Mouse (Mus musculus): Measurements from ENCODE around the gene Kcnt2. TPM values are rescaled to one million over a fixed set of nuclear protein-coding genes. Genes with fewer than 3 reads are reported as not detected.

Gene Kcnt2
- polyA plus RNA-seq, 1 experiment: 2.3 TPM

DNA sequence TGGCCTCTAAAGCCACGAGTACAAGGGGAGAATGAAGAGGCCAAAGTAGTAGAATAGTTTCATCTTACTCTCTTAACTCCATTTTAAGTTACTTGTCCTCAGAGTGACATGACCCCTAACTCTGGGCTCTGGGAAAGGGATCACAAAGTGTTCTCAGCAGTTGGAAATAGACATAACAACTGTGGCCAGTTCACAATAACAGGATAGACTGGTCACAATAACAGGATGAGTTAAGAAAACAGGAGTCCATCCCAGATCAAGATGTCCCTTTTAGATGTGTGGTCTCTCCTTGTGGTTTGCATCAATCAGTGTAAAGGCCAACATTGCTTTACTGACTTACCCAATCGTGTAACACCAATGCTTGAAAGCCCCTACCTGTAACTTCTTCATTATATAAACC lies 132.8 kb downstream of the Kcnt2 start:
- Histone ChIP-seq H3K9ac (ENCODE audit: low read depth, poor library complexity, severe bottlenecking) (no peak overlapping the region), H3K27me3 (ENCODE audit: control insufficient read depth, insufficient read depth, low read length, poor library complexity, severe bottlenecking) (no peaks in the 10 kb centered on the region), H3K4me1 (ENCODE audit: control insufficient read depth, insufficient read depth, low read length) (no peaks in the 10 kb centered on the region), H3K9me3 (replicated peaks; ENCODE audit: control insufficient read depth, insufficient read depth, low read length, poor library complexity, severe bottlenecking) (no peaks in the 10 kb centered on the region), H3K4me3 (ENCODE audit: low read depth, low read length) (no peak overlapping the region), H3K27ac (ENCODE audit: insufficient read depth, low read length) (no peak overlapping the region), H3K36me3 (ENCODE audit: control insufficient read depth, insufficient read depth, low read length, poor library complexity, severe bottlenecking) (no peaks in the 10 kb centered on the region)
- TF ChIP-seq EP300 (IDR thresholded peaks at IDR 0.05; ENCODE audit: insufficient read depth, low read depth, low read length) (no peak), POLR2A (IDR thresholded peaks at IDR 0.05; ENCODE audit: insufficient read depth, low read length) (no peak), CTCF (IDR thresholded peaks at IDR 0.05; ENCODE audit: low read depth, low read length) (no peak)

DNA sequence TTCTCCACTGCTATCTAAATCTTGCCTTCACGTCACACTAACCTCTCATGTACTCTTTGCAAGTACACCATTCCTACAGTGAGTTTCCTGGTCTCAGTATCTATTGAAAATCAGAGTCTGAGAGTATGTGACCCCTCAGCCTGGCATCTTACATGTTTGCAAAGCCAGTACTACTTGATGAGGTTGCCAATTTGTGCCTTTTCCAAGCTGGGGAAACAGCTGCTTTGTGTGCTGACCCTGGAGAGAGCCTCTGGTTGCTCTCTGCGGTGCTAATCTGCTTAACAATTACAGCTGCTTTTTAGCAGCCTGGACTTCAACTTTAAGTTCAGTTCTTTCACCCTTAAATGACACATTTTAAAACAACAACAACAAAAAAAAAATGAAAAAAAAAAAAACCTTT lies 133.6 kb downstream of the Kcnt2 start:
- TF ChIP-seq CTCF (IDR thresholded peaks at IDR 0.05; ENCODE audit: low read depth, low read length): no peak
- no peak for TF ChIP-seq EP300 (IDR thresholded peaks at IDR 0.05; ENCODE audit: insufficient read depth, low read depth, low read length)
- no peak for TF ChIP-seq POLR2A (IDR thresholded peaks at IDR 0.05; ENCODE audit: insufficient read depth, low read length)
- no peaks in the 10 kb centered on the region for H3K4me1 ChIP-seq (ENCODE audit: control insufficient read depth, insufficient read depth, low read length)
- no peaks in the 10 kb centered on the region for H3K9me3 ChIP-seq (replicated peaks; ENCODE audit: control insufficient read depth, insufficient read depth, low read length, poor library complexity, severe bottlenecking)
- H3K36me3 ChIP-seq (ENCODE audit: control insufficient read depth, insufficient read depth, low read length, poor library complexity, severe bottlenecking): no peaks in the 10 kb centered on the region
- no peak overlapping the region for H3K9ac ChIP-seq (ENCODE audit: low read depth, poor library complexity, severe bottlenecking)
- H3K4me3 ChIP-seq (ENCODE audit: low read depth, low read length): no peak overlapping the region
- H3K27me3 ChIP-seq (ENCODE audit: control insufficient read depth, insufficient read depth, low read length, poor library complexity, severe bottlenecking): no peaks in the 10 kb centered on the region
- H3K27ac ChIP-seq (ENCODE audit: insufficient read depth, low read length): no peak overlapping the region

DNA sequence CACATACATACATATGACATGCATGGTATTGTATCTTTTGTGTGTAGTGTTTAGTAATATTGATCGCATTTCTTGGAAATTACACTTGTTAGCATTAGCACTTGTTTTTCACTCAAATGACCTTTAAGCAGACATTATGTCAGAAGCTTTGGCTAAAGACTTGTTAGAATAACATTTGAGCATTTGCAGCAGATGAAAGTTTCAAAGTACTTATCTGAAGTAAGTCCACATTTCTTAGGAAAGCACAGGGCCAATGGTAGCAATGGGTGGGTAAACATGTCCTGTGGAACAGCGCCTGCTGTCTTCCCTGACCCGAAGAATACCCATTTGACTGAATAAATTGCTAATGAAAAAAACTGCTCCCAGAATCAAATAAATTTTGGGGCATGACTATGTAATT lies 135.1 kb downstream of the Kcnt2 start:
- Histone ChIP-seq H3K27ac (ENCODE audit: insufficient read depth, low read length) (no peak overlapping the region), H3K4me3 (ENCODE audit: low read depth, low read length) (no peak overlapping the region), H3K36me3 (ENCODE audit: control insufficient read depth, insufficient read depth, low read length, poor library complexity, severe bottlenecking) (no peaks in the 10 kb centered on the region), H3K27me3 (ENCODE audit: control insufficient read depth, insufficient read depth, low read length, poor library complexity, severe bottlenecking) (no peaks in the 10 kb centered on the region), H3K4me1 (ENCODE audit: control insufficient read depth, insufficient read depth, low read length) (no peaks in the 10 kb centered on the region), H3K9me3 (replicated peaks; ENCODE audit: control insufficient read depth, insufficient read depth, low read length, poor library complexity, severe bottlenecking) (no peaks in the 10 kb centered on the region), H3K9ac (ENCODE audit: low read depth, poor library complexity, severe bottlenecking) (no peak overlapping the region)
- TF ChIP-seq EP300 (IDR thresholded peaks at IDR 0.05; ENCODE audit: insufficient read depth, low read depth, low read length) (no peak), POLR2A (IDR thresholded peaks at IDR 0.05; ENCODE audit: insufficient read depth, low read length) (no peak), CTCF (IDR thresholded peaks at IDR 0.05; ENCODE audit: low read depth, low read length) (no peak)

DNA sequence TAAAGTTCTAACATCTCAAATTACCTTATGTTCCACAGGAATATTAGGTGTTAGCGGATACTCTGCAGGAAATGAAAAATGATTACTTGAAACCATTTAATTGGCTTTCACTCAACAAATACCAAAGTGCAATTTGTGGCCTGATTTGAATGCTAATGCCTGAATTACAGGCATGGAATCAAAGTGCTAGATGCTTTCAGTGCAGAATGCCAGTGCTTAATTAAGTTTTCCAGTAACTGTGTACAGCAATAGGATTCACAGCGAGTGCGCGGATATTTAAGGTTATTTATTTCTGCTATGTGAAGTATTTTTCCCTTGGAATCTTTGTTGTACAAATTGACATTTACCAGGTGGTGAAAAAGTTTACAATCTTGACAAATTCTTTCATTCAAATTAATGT lies 144.3 kb downstream of the Kcnt2 start:
- Histone ChIP-seq H3K27me3 (ENCODE audit: control insufficient read depth, insufficient read depth, low read length, poor library complexity, severe bottlenecking) (no peaks in the 10 kb centered on the region), H3K9me3 (replicated peaks; ENCODE audit: control insufficient read depth, insufficient read depth, low read length, poor library complexity, severe bottlenecking) (no peaks in the 10 kb centered on the region), H3K9ac (ENCODE audit: low read depth, poor library complexity, severe bottlenecking) (no peak overlapping the region), H3K36me3 (ENCODE audit: control insufficient read depth, insufficient read depth, low read length, poor library complexity, severe bottlenecking) (no peaks in the 10 kb centered on the region), H3K4me1 (ENCODE audit: control insufficient read depth, insufficient read depth, low read length) (no peaks in the 10 kb centered on the region), H3K4me3 (ENCODE audit: low read depth, low read length) (no peak overlapping the region), H3K27ac (ENCODE audit: insufficient read depth, low read length) (no peak overlapping the region)
- TF ChIP-seq CTCF (IDR thresholded peaks at IDR 0.05; ENCODE audit: low read depth, low read length) (no peak), POLR2A (IDR thresholded peaks at IDR 0.05; ENCODE audit: insufficient read depth, low read length) (no peak)

DNA sequence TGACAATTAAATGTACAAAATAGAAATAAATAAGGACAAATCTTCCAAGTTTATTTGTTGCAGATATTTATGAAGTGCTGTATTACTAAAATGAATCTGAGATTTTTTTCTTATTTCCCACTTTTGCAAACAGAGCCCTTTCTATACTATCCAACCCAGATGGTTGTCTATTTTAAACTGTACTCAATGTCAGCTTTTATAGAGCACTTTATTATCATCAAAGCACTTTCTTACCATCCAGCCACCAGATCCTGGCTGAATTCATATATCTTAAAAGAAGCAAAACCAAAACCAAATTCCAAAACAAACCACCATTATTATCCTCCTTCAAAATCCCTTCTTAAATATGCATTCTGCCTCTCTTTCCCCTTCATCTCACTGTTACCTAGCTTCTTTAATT lies 151.8 kb downstream of the Kcnt2 start:
- H3K4me3 ChIP-seq (ENCODE audit: low read depth, low read length): no peak overlapping the region
- no peak overlapping the region for H3K9ac ChIP-seq (ENCODE audit: low read depth, poor library complexity, severe bottlenecking)
- H3K36me3 ChIP-seq (ENCODE audit: control insufficient read depth, insufficient read depth, low read length, poor library complexity, severe bottlenecking): no peaks in the 10 kb centered on the region
- no peaks in the 10 kb centered on the region for H3K4me1 ChIP-seq (ENCODE audit: control insufficient read depth, insufficient read depth, low read length)
- H3K27me3 ChIP-seq (ENCODE audit: control insufficient read depth, insufficient read depth, low read length, poor library complexity, severe bottlenecking): no peaks in the 10 kb centered on the region
- H3K9me3 ChIP-seq (replicated peaks; ENCODE audit: control insufficient read depth, insufficient read depth, low read length, poor library complexity, severe bottlenecking): no peaks in the 10 kb centered on the region
- H3K27ac ChIP-seq (ENCODE audit: insufficient read depth, low read length): no peak overlapping the region
- no peak for TF ChIP-seq EP300 (IDR thresholded peaks at IDR 0.05; ENCODE audit: insufficient read depth, low read depth, low read length)
- no peak for TF ChIP-seq CTCF (IDR thresholded peaks at IDR 0.05; ENCODE audit: low read depth, low read length)
- TF ChIP-seq POLR2A (IDR thresholded peaks at IDR 0.05; ENCODE audit: insufficient read depth, low read length): no peak

DNA sequence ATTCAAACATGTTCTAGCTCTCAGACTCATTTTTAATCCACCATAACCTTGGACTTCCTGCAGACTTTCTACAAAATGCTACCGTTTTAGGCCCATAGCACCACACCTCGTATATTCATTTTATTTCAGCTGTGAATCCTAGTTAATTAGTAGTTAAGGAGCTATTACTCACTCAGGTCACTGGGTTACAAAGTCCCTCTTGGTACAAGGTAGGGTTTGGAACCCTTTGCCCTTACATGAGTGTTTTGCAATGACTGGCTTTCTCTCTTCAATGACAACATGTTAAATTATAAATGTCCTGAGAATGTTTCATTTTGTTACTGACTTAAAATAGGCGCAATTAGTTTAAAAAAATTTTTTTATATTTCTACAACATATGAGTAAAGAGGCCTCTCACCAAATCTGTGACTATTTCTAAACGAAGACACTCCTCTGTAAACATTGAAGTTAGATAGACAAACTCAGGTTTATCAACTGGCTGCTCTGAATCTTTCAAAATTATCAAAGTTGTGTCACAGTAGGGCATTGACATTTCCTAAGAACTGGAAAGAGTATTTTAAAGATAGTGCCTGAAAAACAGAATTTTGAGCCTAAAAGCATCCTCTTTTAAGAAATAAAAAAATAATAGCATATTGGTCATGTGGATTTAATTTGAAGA lies 160.8 kb downstream of the Kcnt2 start:
- Histone ChIP-seq H3K27me3 (ENCODE audit: control insufficient read depth, insufficient read depth, low read length, poor library complexity, severe bottlenecking) (no peaks in the 10 kb centered on the region), H3K27ac (ENCODE audit: insufficient read depth, low read length) (no peak overlapping the region), H3K9me3 (replicated peaks; ENCODE audit: control insufficient read depth, insufficient read depth, low read length, poor library complexity, severe bottlenecking) (no peaks in the 10 kb centered on the region), H3K9ac (ENCODE audit: low read depth, poor library complexity, severe bottlenecking) (no peak overlapping the region), H3K4me3 (ENCODE audit: low read depth, low read length) (no peak overlapping the region), H3K36me3 (ENCODE audit: control insufficient read depth, insufficient read depth, low read length, poor library complexity, severe bottlenecking) (no peaks in the 10 kb centered on the region), H3K4me1 (ENCODE audit: control insufficient read depth, insufficient read depth, low read length) (no peaks in the 10 kb centered on the region)
- no peak for TF ChIP-seq CTCF (IDR thresholded peaks at IDR 0.05; ENCODE audit: low read depth, low read length)
- no peak for TF ChIP-seq EP300 (IDR thresholded peaks at IDR 0.05; ENCODE audit: insufficient read depth, low read depth, low read length)
- TF ChIP-seq POLR2A (IDR thresholded peaks at IDR 0.05; ENCODE audit: insufficient read depth, low read length): no peak
